Mouse (Mus musculus) liver, postnatal 0 days (tissue): ENCODE measurements around the gene Slc20a1. TPM values are rescaled to one million over a fixed set of nuclear protein-coding genes. Genes with fewer than 3 reads are reported as not detected.

Experiments used
- ATAC-seq: fragments of 200-750 bp; cut with Nextera tagmentation; 2 replicates; pipeline ENCODE4 v1.8.0; 2017; ENCODE audit warnings: mild to moderate bottlenecking, moderate library complexity
- DNase-seq: peaks from one replicate; pipeline ENCODE4 v3.0.0-alpha.2; 2016
- H3K27ac ChIP-seq: fragments of 300-500 bp; sonication (generic); 2 replicates; pipeline ENCODE4 v1.5.1; 2014; ENCODE audit warnings: antibody characterized with exemption, moderate library complexity, mild to moderate bottlenecking, low read depth
- H3K27me3 ChIP-seq: fragments of 300-500 bp; sonication (generic); 2 replicates; pipeline ENCODE4 v1.6.1; 2014; ENCODE audit warnings: low read length, control low read depth, mixed read lengths; ENCODE audit not compliant: insufficient read depth
- H3K36me3 ChIP-seq: fragments of 300-500 bp; sonication (generic); replicated peaks from 2 replicates; pipeline ENCODE4 v1.6.1; 2014; ENCODE audit warnings: mild to moderate bottlenecking, control low read depth, low read length, moderate library complexity, mixed read lengths; ENCODE audit not compliant: insufficient read depth
- H3K4me1 ChIP-seq: fragments of 300-500 bp; sonication (generic); 2 replicates; pipeline ENCODE4 v1.6.1; 2014; ENCODE audit warnings: antibody characterized with exemption, mild to moderate bottlenecking, control low read depth; ENCODE audit not compliant: insufficient read depth
- H3K4me2 ChIP-seq: fragments of 300-500 bp; sonication (generic); 2 replicates; pipeline ENCODE4 v1.6.1; 2014; ENCODE audit warnings: low read depth, mild to moderate bottlenecking, low read length, moderate library complexity, mixed read lengths
- H3K4me3 ChIP-seq: fragments of 300-500 bp; sonication (generic); 2 replicates; pipeline ENCODE4 v1.5.1; 2014; ENCODE audit warnings: low read depth, low read length
- H3K9ac ChIP-seq: fragments of 300-500 bp; sonication (generic); replicated peaks from 2 replicates; pipeline ENCODE4 v1.6.1; 2014; ENCODE audit warnings: mild to moderate bottlenecking, moderate library complexity
- H3K9me3 ChIP-seq: fragments of 300-500 bp; sonication (generic); 2 replicates; pipeline ENCODE4 v1.6.1; 2016; ENCODE audit warnings: mild to moderate bottlenecking, control low read depth, low read length, mixed read lengths
- CTCF ChIP-seq: sonication (generic); IDR thresholded peaks from 2 replicates; pipeline ENCODE4 v1.5.1; 2016; ENCODE audit warnings: antibody characterized with exemption, low read depth
- EP300 ChIP-seq: IDR thresholded peaks from 2 replicates; pipeline ENCODE4 v1.6.1; 2016; ENCODE audit warnings: antibody characterized with exemption, low read depth, mild to moderate bottlenecking
- WGBS: fragments of 180-500 bp; shearing (Covaris S2); extraction: QIAGEN DNeasy Blood & Tissue Kit; methylation state at CpG from one replicate; pipeline ENCODE4 v1.1.7; 2014; ENCODE audit not compliant: insufficient replicate concordance; 5-methylcytosine and 5-hydroxymethylcytosine counted together
- polyA plus RNA-seq: library from polyadenylated mRNA; unstranded; fragments of >200 nt; fragmentation: Nextera tagmentation; extraction: Ambion mirVana; gene quantifications from 2 replicates; pipeline ENCODE4 v1.2.1, GENCODE M21; 2015

Gene Slc20a1
- polyA plus RNA-seq, 1 experiment from 2014 or later = 24.9 TPM

- H3K4me3 ChIP-seq = no peak overlapping the region
- DNase-seq (no peak), ATAC-seq (no peak)
- H3K9ac ChIP-seq = no peak overlapping the region
- H3K4me1 ChIP-seq = peaks cover 10% of the 10 kb centered on the region
- no peaks in the 10 kb centered on the region for H3K36me3 ChIP-seq
- no peak overlapping the region for H3K27ac ChIP-seq
- no peaks in the 10 kb centered on the region for H3K27me3 ChIP-seq
- no peak overlapping the region for H3K4me2 ChIP-seq
- TF ChIP-seq CTCF = no peak
- no peak for TF ChIP-seq EP300
- WGBS = 65% methylated on average over 10 of the region's 10 CpGs
- no peaks in the 10 kb centered on the region for H3K9me3 ChIP-seq
Measured at GRCm38 (mm10) chr2:129185611-129186290, 12.8 kb upstream of the Slc20a1 start.

- TF ChIP-seq CTCF (no peak), EP300 (no peak)
- ATAC-seq = peak; percentile 66
- 50% methylated on average over 5 of the region's 5 CpGs for WGBS
Measured at GRCm38 (mm10) chr2:129186291-129186919, 12.2 kb upstream of the Slc20a1 start.

DNA sequence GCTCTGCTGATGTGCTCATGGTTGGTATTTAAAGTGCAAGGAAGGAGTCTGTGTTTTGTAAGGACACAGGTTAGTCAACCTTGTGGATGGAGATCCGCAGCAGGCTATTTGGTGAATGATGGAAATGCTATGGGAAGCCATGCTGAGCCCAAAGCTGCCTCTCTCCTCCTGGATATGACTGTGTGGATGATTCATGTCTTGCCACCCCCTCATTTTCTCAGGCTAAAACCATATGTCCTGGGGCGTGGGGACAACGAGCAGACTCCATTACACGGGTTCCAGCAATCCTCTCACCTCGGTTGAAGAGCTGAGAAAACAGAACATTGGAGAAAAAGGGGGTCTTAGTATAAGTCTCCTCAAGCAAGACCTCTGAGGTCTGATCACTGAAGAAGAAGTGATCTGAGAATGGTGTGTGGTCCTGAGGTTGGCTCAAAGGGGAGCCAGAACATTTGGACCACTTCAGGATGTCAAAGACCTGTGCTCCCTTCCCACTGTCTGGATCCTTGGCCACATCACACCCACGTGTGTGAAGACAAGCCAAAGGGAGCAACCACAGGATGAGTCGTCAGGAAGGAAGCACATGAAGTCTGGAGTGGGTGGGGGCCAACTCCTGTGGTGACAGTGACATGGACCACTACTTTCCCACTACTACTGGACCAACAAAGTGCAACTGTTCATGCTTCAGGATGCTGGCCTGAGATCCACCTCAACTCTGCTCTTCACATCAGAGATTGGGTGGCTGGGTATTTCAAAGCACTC lies 6.0 kb upstream of the Slc20a1 start:
- H3K9ac ChIP-seq = no peak overlapping the region
- H3K4me3 ChIP-seq = no peak overlapping the region
- H3K36me3 ChIP-seq = no peaks in the 10 kb centered on the region
- WGBS = 68% methylated on average over 7 of the region's 7 CpGs
- ATAC-seq (no peak), DNase-seq (no peak)
- H3K27me3 ChIP-seq = no peaks in the 10 kb centered on the region
- no peaks in the 10 kb centered on the region for H3K9me3 ChIP-seq
- H3K4me2 ChIP-seq = no peak overlapping the region
- no peak overlapping the region for H3K27ac ChIP-seq
- peaks cover 3% of the 10 kb centered on the region for H3K4me1 ChIP-seq
- no peak for TF ChIP-seq EP300
- no peak for TF ChIP-seq CTCF

More at GRCm38 (mm10) chr2:129186291-129186919, 12.2 kb upstream of the Slc20a1 start:
- Histone ChIP-seq H3K27me3 (no peaks in the 10 kb centered on the region), H3K4me2 (no peak overlapping the region), H3K9ac (no peak overlapping the region), H3K9me3 (no peaks in the 10 kb centered on the region), H3K4me3 (no peak overlapping the region), H3K27ac (no peak overlapping the region), H3K4me1 (peaks cover 10% of the 10 kb centered on the region), H3K36me3 (no peaks in the 10 kb centered on the region)
- DNase-seq = no peak

- no peak for DNase-seq
- WGBS = 78% methylated on average over 2 of the region's 2 CpGs
Measured at GRCm38 (mm10) chr2:129196317-129196716, 2.2 kb upstream of the Slc20a1 start.

DNA sequence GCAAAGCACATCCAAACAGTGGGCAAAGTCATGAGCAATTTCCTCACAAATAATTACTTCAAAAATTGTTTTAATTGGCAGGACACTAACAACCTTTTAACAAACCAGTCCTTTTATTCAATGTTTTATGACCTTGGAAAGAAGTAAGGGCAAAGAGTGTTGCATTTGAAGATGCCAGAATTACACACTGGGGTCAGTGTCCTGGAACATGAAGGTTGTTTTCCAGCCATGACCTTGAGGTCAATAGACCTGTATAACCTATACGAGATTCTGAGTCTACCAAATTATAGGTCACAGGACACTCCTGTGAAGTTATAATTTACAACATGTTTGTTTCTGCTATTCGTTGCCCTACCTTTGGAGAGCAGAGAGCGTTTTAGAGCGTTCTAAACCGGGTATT lies 1.4 kb upstream of the Slc20a1 start:
- TF ChIP-seq EP300 (peak; percentile 65; the same call in 1 of the 2 replicates), CTCF (no peak)
- ATAC-seq (peak; percentile 16; the same call in 1 of the 2 replicates), DNase-seq (no peak)
- Histone ChIP-seq H3K4me2 (peak overlapping the region; percentile 96), H3K27ac (peak overlapping the region; percentile 95), H3K27me3 (no peaks in the 10 kb centered on the region), H3K36me3 (peaks cover 24% of the 10 kb centered on the region), H3K4me1 (peaks cover 27% of the 10 kb centered on the region), H3K4me3 (peak overlapping the region; percentile 98; the same call in 1 of the 2 replicates), H3K9me3 (no peaks in the 10 kb centered on the region), H3K9ac (peak overlapping the region; percentile 84)
- WGBS = 51% methylated on average over 5 of the region's 5 CpGs

More at GRCm38 (mm10) chr2:129196317-129196716, 2.2 kb upstream of the Slc20a1 start:
- peaks cover 22% of the 10 kb centered on the region for H3K4me1 ChIP-seq
- H3K27ac ChIP-seq = peak overlapping the region; percentile 95
- no peaks in the 10 kb centered on the region for H3K27me3 ChIP-seq
- no peak for TF ChIP-seq CTCF
- TF ChIP-seq EP300 = peak; percentile 27; the same call in 1 of the 2 replicates
- no peak overlapping the region for H3K4me2 ChIP-seq
- no peak overlapping the region for H3K9ac ChIP-seq
- H3K9me3 ChIP-seq = no peaks in the 10 kb centered on the region
- no peak overlapping the region for H3K4me3 ChIP-seq
- peaks cover 15% of the 10 kb centered on the region for H3K36me3 ChIP-seq
- ATAC-seq = no peak
